Mouse (Mus musculus) cortical plate, adult 2 months (tissue): Measurements from ENCODE around the gene Tspear.
"Not testable (repeated sequence)": the region's sequence is repeated elsewhere in the genome, so short reads cannot be mapped to it uniquely, and the experiment has no call there.

ENCODE experiments used
- CTCF ChIP-seq: fragments of 200-500 bp; IDR thresholded peaks from 2 replicates; pipeline ENCODE4 v1.5.1; 2011; ENCODE audit warnings: mild to moderate bottlenecking, control low read depth, low read length; ENCODE audit not compliant: insufficient read depth; ENCODE audit errors: extremely low read depth
- POLR2A ChIP-seq: fragments of 200-500 bp; IDR thresholded peaks from 2 replicates; pipeline ENCODE4 v1.6.1; 2011; ENCODE audit warnings: mild to moderate bottlenecking, low read length, control low read depth; ENCODE audit not compliant: insufficient read depth; ENCODE audit errors: extremely low read depth

DNA sequence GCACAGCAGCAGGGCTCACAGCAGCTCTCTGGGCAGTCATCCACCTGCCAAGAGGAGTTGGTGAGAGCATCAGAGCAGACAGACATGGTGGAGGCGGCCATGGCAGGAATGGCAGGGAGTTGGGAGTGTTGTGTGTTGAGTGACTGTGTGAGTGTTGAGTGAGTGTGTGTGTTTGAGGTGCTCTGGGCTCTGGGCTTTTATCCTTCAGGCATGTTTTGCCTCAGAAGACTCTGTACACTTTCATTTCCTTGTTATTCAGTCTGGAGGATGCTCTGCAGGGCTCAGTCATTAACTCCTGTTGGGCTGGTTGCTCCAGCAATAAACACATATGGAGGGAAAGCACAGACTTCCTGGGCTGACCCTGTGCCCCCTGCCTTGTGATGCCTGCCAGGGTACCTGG, 84.9 kb downstream of the Tspear start, which contains the start of gene Gm3238:
- not testable (repeated sequence) for TF ChIP-seq CTCF, POLR2A
